Mouse (Mus musculus): ENCODE measurements around the gene Acin1. TPM values are rescaled to one million over a fixed set of nuclear protein-coding genes. Genes with fewer than 3 reads are reported as not detected.

Acin1 gene
- polyA plus RNA-seq, 1 experiment, result 107 TPM

DNA sequence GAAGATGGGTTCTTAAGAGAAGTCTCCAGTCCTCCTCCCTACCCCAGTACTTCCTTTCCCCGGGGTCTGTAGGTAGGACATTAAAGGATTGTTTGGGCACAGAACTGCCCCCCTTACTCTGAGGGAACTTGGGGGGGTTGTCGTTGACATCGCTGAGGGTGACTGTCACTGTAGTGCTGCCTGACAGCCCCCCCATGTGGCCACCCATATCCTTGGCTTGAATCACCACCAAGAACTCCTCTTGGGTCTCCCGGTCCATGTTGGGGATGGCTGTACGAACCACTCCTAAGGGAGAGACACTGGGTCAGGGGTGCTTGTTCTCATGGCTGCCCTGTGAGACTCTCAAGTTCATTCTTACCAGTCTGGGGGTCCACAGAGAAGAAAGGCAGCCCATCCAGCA, 48.5 kb downstream of the Acin1 start:
- H3K4me3 ChIP-seq (ENCODE audit: insufficient read depth, poor library complexity, severe bottlenecking), result no peak overlapping the region
- no peaks in the 10 kb centered on the region for H3K79me2 ChIP-seq (ENCODE audit: control insufficient read depth, insufficient read depth)
- H3ac ChIP-seq (ENCODE audit: control insufficient read depth, insufficient read length, low read depth), result no peak overlapping the region
- no peaks in the 10 kb centered on the region for H3K79me3 ChIP-seq (ENCODE audit: low read depth)
- peaks cover 11% of the 10 kb centered on the region for H3K36me3 ChIP-seq (ENCODE audit: control insufficient read depth, insufficient read depth)
- TF ChIP-seq MYOG (IDR thresholded peaks at IDR 0.05; ENCODE audit: control insufficient read depth, extremely low read depth, insufficient read length) (no peak), CTCF (IDR thresholded peaks at IDR 0.05; ENCODE audit: control insufficient read depth, insufficient read depth, insufficient read length) (no peak), CEBPB (IDR thresholded peaks at IDR 0.05; ENCODE audit: low read depth) (no peak), FOSL1 (IDR thresholded peaks at IDR 0.05; ENCODE audit: insufficient read depth, low read length, poor library complexity, severe bottlenecking) (no peak), MAX (IDR thresholded peaks at IDR 0.05) (no peak), USF1 (IDR thresholded peaks at IDR 0.05; ENCODE audit: low read depth) (no peak), MYOD1 (IDR thresholded peaks at IDR 0.05; ENCODE audit: control insufficient read depth, insufficient read length, low read depth) (no peak)
- H3K27me3 ChIP-seq (ENCODE audit: control insufficient read depth, insufficient read depth, insufficient read length), result no peaks in the 10 kb centered on the region

DNA sequence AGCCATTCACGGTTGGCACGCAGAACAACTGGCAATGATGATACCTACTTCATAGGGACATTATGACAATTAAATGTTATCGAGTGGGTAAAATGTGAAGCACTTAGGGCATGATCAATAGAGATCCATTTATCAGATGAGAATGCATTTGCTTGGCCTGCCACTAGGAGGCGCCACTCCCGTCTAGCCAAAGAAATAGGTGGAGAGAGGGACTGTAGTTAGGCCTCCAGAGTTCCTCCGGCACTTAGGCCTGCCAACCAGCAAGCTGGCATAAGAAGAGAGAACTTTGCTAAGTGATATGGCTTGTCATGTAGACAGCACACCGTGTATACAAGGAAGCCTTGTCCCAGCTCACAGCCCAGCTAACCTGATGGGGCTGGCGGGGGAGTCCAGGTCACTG, 49.8 kb downstream of the Acin1 start:
- H3K79me3 ChIP-seq (ENCODE audit: low read depth), result no peaks in the 10 kb centered on the region
- no peaks in the 10 kb centered on the region for H3K27me3 ChIP-seq (ENCODE audit: control insufficient read depth, insufficient read depth, insufficient read length)
- no peaks in the 10 kb centered on the region for H3K36me3 ChIP-seq (ENCODE audit: control insufficient read depth, insufficient read depth)
- H3ac ChIP-seq (ENCODE audit: control insufficient read depth, insufficient read length, low read depth), result no peak overlapping the region
- no peaks in the 10 kb centered on the region for H3K79me2 ChIP-seq (ENCODE audit: control insufficient read depth, insufficient read depth)
- TF ChIP-seq CEBPB (IDR thresholded peaks at IDR 0.05; ENCODE audit: low read depth), result no peak
- peak; percentile 31 for TF ChIP-seq CTCF (IDR thresholded peaks at IDR 0.05; ENCODE audit: control insufficient read depth, insufficient read depth, insufficient read length)
- no peak overlapping the region for H3K4me3 ChIP-seq (ENCODE audit: insufficient read depth, poor library complexity, severe bottlenecking)

DNA sequence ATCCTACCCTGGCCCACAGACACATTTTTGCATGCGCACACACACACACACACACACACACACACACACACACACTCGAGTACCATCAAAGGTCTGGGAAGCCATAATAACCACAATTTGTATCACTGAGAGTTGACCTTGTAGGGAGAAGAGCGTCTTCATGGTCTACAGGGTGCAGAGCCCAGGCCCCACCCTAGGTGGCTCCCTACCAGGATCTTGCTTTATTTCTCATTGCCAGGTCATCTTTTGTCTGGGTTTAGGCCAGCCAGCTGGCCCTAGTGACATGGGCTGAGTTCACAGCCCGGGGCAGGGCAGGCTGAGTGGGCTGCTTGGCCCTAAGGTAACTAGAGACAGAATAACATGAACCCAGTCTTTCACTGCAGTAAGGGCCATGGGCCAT, 52.5 kb downstream of the Acin1 start:
- TF ChIP-seq MYOD1 (IDR thresholded peaks at IDR 0.05; ENCODE audit: control insufficient read depth, insufficient read length, low read depth), result no peak
- TF ChIP-seq MAX (IDR thresholded peaks at IDR 0.05), result no peak
- no peak for TF ChIP-seq USF1 (IDR thresholded peaks at IDR 0.05; ENCODE audit: low read depth)
- no peak for TF ChIP-seq MYOG (IDR thresholded peaks at IDR 0.05; ENCODE audit: control insufficient read depth, extremely low read depth, insufficient read length)
- TF ChIP-seq CEBPB (IDR thresholded peaks at IDR 0.05; ENCODE audit: low read depth), result no peak
- TF ChIP-seq FOSL1 (IDR thresholded peaks at IDR 0.05; ENCODE audit: insufficient read depth, low read length, poor library complexity, severe bottlenecking), result no peak
- TF ChIP-seq CTCF (IDR thresholded peaks at IDR 0.05; ENCODE audit: control insufficient read depth, insufficient read depth, insufficient read length), result no peak
- Histone ChIP-seq H3ac (ENCODE audit: control insufficient read depth, insufficient read length, low read depth) (no peak overlapping the region), H3K27me3 (ENCODE audit: control insufficient read depth, insufficient read depth, insufficient read length) (no peaks in the 10 kb centered on the region), H3K4me3 (ENCODE audit: insufficient read depth, poor library complexity, severe bottlenecking) (no peak overlapping the region), H3K79me2 (ENCODE audit: control insufficient read depth, insufficient read depth) (no peaks in the 10 kb centered on the region), H3K36me3 (ENCODE audit: control insufficient read depth, insufficient read depth) (no peaks in the 10 kb centered on the region), H3K79me3 (ENCODE audit: low read depth) (no peaks in the 10 kb centered on the region)

DNA sequence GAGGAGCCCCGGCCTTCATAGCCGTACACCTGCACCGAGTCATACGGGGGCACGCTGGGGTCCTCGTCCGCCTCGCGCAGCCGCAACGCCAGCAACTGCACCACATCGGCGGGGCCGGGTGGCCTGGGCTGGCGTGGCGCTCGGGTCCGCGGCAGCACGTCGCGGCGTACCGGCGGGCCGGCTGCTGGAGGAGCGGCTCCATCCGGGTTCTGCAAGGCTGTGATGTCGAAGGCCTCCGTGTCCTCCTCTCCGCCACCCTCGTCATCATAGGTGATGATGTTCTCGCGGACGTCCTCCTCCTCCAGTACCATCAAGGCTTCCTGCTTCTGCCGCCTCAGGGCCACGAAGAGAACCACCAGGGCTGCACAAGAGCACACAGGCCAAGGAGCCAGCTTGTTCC, 54.5 kb downstream of the Acin1 start:
- TF ChIP-seq CTCF (IDR thresholded peaks at IDR 0.05; ENCODE audit: control insufficient read depth, insufficient read depth, insufficient read length) (no peak), MAX (IDR thresholded peaks at IDR 0.05) (no peak), MYOD1 (IDR thresholded peaks at IDR 0.05; ENCODE audit: control insufficient read depth, insufficient read length, low read depth) (no peak), CEBPB (IDR thresholded peaks at IDR 0.05; ENCODE audit: low read depth) (no peak), FOSL1 (IDR thresholded peaks at IDR 0.05; ENCODE audit: insufficient read depth, low read length, poor library complexity, severe bottlenecking) (no peak), MYOG (IDR thresholded peaks at IDR 0.05; ENCODE audit: control insufficient read depth, extremely low read depth, insufficient read length) (no peak), USF1 (IDR thresholded peaks at IDR 0.05; ENCODE audit: low read depth) (no peak)
- H3K79me3 ChIP-seq (ENCODE audit: low read depth), result no peaks in the 10 kb centered on the region
- no peaks in the 10 kb centered on the region for H3K79me2 ChIP-seq (ENCODE audit: control insufficient read depth, insufficient read depth)
- H3K36me3 ChIP-seq (ENCODE audit: control insufficient read depth, insufficient read depth), result no peaks in the 10 kb centered on the region
- no peaks in the 10 kb centered on the region for H3K27me3 ChIP-seq (ENCODE audit: control insufficient read depth, insufficient read depth, insufficient read length)
- no peak overlapping the region for H3K4me3 ChIP-seq (ENCODE audit: insufficient read depth, poor library complexity, severe bottlenecking)
- no peak overlapping the region for H3ac ChIP-seq (ENCODE audit: control insufficient read depth, insufficient read length, low read depth)

DNA sequence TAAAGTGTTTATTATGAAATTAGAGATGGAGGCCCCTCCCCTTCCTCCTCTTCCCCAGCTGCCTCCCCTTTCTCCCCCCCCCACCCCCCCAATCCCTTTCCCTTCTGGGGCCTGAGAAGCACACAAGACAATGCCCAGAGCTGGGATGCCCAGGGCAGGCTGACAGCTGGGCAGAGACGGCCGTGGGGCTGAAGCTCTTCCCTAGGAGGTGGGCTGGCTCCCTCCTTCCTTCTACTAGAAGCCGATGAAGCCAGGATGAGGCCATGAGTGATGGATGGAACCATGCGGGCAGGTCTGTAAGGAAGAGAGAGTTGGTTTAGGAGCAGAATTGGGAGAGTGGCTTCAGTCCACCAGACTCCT, 55.5 kb downstream of the Acin1 start:
- H3ac ChIP-seq (ENCODE audit: control insufficient read depth, insufficient read length, low read depth), result no peak overlapping the region
- H3K36me3 ChIP-seq (ENCODE audit: control insufficient read depth, insufficient read depth), result no peaks in the 10 kb centered on the region
- TF ChIP-seq MYOG (IDR thresholded peaks at IDR 0.05; ENCODE audit: control insufficient read depth, extremely low read depth, insufficient read length) (no peak), CTCF (IDR thresholded peaks at IDR 0.05; ENCODE audit: control insufficient read depth, insufficient read depth, insufficient read length) (no peak), CEBPB (IDR thresholded peaks at IDR 0.05; ENCODE audit: low read depth) (no peak), USF1 (IDR thresholded peaks at IDR 0.05; ENCODE audit: low read depth) (no peak), FOSL1 (IDR thresholded peaks at IDR 0.05; ENCODE audit: insufficient read depth, low read length, poor library complexity, severe bottlenecking) (no peak), MAX (IDR thresholded peaks at IDR 0.05) (no peak), MYOD1 (IDR thresholded peaks at IDR 0.05; ENCODE audit: control insufficient read depth, insufficient read length, low read depth) (no peak)
- no peaks in the 10 kb centered on the region for H3K27me3 ChIP-seq (ENCODE audit: control insufficient read depth, insufficient read depth, insufficient read length)
- no peak overlapping the region for H3K4me3 ChIP-seq (ENCODE audit: insufficient read depth, poor library complexity, severe bottlenecking)
- H3K79me3 ChIP-seq (ENCODE audit: low read depth), result no peaks in the 10 kb centered on the region
- H3K79me2 ChIP-seq (ENCODE audit: control insufficient read depth, insufficient read depth), result no peaks in the 10 kb centered on the region

DNA sequence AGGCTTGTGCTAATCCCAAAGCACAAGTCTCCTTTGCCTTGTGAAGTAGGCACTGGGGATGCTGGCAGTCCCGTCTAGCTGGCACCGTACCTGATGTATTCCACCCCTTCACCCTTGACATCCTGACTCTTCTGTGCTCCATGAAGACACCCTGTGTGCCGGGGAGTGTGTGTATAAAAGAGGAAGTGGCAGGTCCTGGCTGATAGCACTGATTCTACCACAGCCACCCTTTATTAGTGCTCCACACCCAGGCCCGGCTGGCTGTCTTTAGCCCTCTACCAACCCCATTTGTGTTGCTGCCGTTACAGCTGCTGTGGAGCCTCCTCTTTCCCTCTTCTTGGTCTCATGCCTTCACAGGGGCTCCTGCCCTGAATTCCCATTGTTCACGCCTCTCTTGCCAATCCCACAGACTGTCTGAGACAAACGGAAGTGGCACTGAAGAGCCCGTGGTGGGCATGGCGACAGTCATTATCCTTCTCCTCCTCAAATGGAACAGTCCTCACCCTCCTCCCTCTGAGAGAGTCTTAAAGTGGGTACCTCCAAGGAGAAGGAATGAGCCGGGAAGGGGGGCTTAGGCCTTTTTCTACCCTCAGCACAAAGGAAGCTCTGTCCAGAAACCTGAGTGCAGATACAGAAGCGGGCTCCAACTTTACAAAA, 56.0 kb downstream of the Acin1 start:
- Histone ChIP-seq H3K27me3 (ENCODE audit: control insufficient read depth, insufficient read depth, insufficient read length) (no peaks in the 10 kb centered on the region), H3K4me3 (ENCODE audit: insufficient read depth, poor library complexity, severe bottlenecking) (no peak overlapping the region), H3K36me3 (ENCODE audit: control insufficient read depth, insufficient read depth) (no peaks in the 10 kb centered on the region), H3K79me3 (ENCODE audit: low read depth) (no peaks in the 10 kb centered on the region), H3K79me2 (ENCODE audit: control insufficient read depth, insufficient read depth) (no peaks in the 10 kb centered on the region), H3ac (ENCODE audit: control insufficient read depth, insufficient read length, low read depth) (no peak overlapping the region)
- TF ChIP-seq FOSL1 (IDR thresholded peaks at IDR 0.05; ENCODE audit: insufficient read depth, low read length, poor library complexity, severe bottlenecking), result no peak
- TF ChIP-seq CEBPB (IDR thresholded peaks at IDR 0.05; ENCODE audit: low read depth), result no peak
- TF ChIP-seq MYOG (IDR thresholded peaks at IDR 0.05; ENCODE audit: control insufficient read depth, extremely low read depth, insufficient read length), result no peak
- no peak for TF ChIP-seq MYOD1 (IDR thresholded peaks at IDR 0.05; ENCODE audit: control insufficient read depth, insufficient read length, low read depth)
- TF ChIP-seq CTCF (IDR thresholded peaks at IDR 0.05; ENCODE audit: control insufficient read depth, insufficient read depth, insufficient read length), result no peak
- TF ChIP-seq USF1 (IDR thresholded peaks at IDR 0.05; ENCODE audit: low read depth), result no peak
- no peak for TF ChIP-seq MAX (IDR thresholded peaks at IDR 0.05)

Data from C2C12 (cell line).